Mouse (Mus musculus) forebrain, embryonic 11.5 days (tissue): ENCODE results near the gene Ormdl3. TPM values are rescaled to one million over a fixed set of nuclear protein-coding genes. Genes with fewer than 3 reads are reported as not detected.
A peak's percentile ranks its signal among the peaks of the same experiment; 100 is the strongest.
"Not testable (repeated sequence)": the region's sequence is repeated elsewhere in the genome, so short reads cannot be mapped to it uniquely, and the experiment has no call there.

Experiments
- ATAC-seq: fragments of 200-750 bp; cut with Nextera tagmentation; replicated peaks from 2 replicates; pipeline ENCODE4 v1.8.0; 2017; ENCODE audit warnings: moderate TSS enrichment; ENCODE audit not compliant: low FRiP score
- DNase-seq: peaks from one replicate; pipeline ENCODE4 v3.0.0-alpha.2; 2017; ENCODE audit warnings: low spot score
- H3K27ac ChIP-seq: fragments of 300-500 bp; sonication (generic); 2 replicates; pipeline ENCODE4 v1.5.1; 2014; ENCODE audit warnings: low read depth, low read length
- H3K27me3 ChIP-seq: fragments of 300-500 bp; sonication (generic); 2 replicates; pipeline ENCODE4 v1.6.1; 2014; ENCODE audit warnings: mild to moderate bottlenecking, low read length, mixed read lengths; ENCODE audit not compliant: control insufficient read depth, insufficient read depth
- H3K36me3 ChIP-seq: fragments of 300-500 bp; sonication (generic); 2 replicates; pipeline ENCODE4 v1.6.1; 2014; ENCODE audit warnings: mild to moderate bottlenecking, low read length, moderate library complexity, mixed read lengths; ENCODE audit not compliant: control insufficient read depth, insufficient read depth
- H3K4me1 ChIP-seq: fragments of 300-500 bp; sonication (generic); replicated peaks from 2 replicates; pipeline ENCODE4 v1.6.1; 2014; ENCODE audit warnings: low read length, mixed read lengths; ENCODE audit not compliant: control insufficient read depth, insufficient read depth
- H3K4me2 ChIP-seq: fragments of 300-500 bp; sonication (generic); 2 replicates; pipeline ENCODE4 v1.6.1; 2014; ENCODE audit warnings: low read depth, mild to moderate bottlenecking, low read length, moderate library complexity, mixed read lengths; ENCODE audit not compliant: severe bottlenecking
- H3K4me3 ChIP-seq: fragments of 300-500 bp; sonication (generic); 2 replicates; pipeline ENCODE4 v1.5.1; 2014; ENCODE audit warnings: low read depth, low read length
- H3K9ac ChIP-seq: fragments of 300-500 bp; sonication (generic); 2 replicates; pipeline ENCODE4 v1.6.1; 2014; ENCODE audit warnings: low read length
- H3K9me3 ChIP-seq: fragments of 300-500 bp; sonication (generic); 2 replicates; pipeline ENCODE4 v1.6.1; 2016; ENCODE audit warnings: low read length, mixed read lengths; ENCODE audit not compliant: control insufficient read depth
- WGBS: fragments of 180-500 bp; shearing (Covaris S2); extraction: QIAGEN DNeasy Blood & Tissue Kit; methylation state at CpG from one replicate; pipeline ENCODE4 v1.1.7; 2014; 5-methylcytosine and 5-hydroxymethylcytosine counted together
- polyA plus RNA-seq: library from polyadenylated mRNA; unstranded; fragments of >200 nt; fragmentation: Nextera tagmentation; extraction: Ambion mirVana; gene quantifications from 2 replicates; pipeline ENCODE4 v1.2.1, GENCODE M21; 2014

Gene Ormdl3
- polyA plus RNA-seq = 8.6 and 11.2 TPM in 2 replicates

- ATAC-seq = peak; percentile 91
- Histone ChIP-seq H3K4me2 (peak within 1 kb of the TSS; percentile 78), H3K27ac (peak within 1 kb of the TSS; percentile 70; the same call in 1 of the 2 replicates), H3K27me3 (no peaks in the 10 kb centered on the region), H3K4me3 (peak within 1 kb of the TSS; percentile 62), H3K36me3 (no peaks in the 10 kb centered on the region; the same call in 1 of the 2 replicates), H3K9ac (peak within 1 kb of the TSS; percentile 72), H3K9me3 (no peaks in the 10 kb centered on the region), H3K4me1 (peaks cover 20% of the 10 kb centered on the region)
- peak; percentile 100 for DNase-seq
- under 1% methylated on average over 49 of the region's 49 CpGs for WGBS
These were observed at the start of gene Ormdl3 for GRCm38 (mm10) chr11:98586892-98587563. TSS of gene Ormdl3 (minus strand) at chr11:98587368.

- DNase-seq = peak; percentile 54
- ATAC-seq = not testable (repeated sequence)
These were observed 48.3 kb upstream of the Ormdl3 start for GRCm38 (mm10) chr11:98635312-98635970.

GRCm38 (mm10) chr11:98630646-98631045 is 43.5 kb upstream of the Ormdl3 start:
- no peaks in the 10 kb centered on the region for H3K4me1 ChIP-seq
- H3K4me2 ChIP-seq = no peak overlapping the region
- ATAC-seq = no peak
- no peaks in the 10 kb centered on the region for H3K9me3 ChIP-seq
- no peak overlapping the region for H3K4me3 ChIP-seq
- no peak overlapping the region for H3K27ac ChIP-seq
- DNase-seq = no peak
- no peaks in the 10 kb centered on the region for H3K27me3 ChIP-seq
- H3K36me3 ChIP-seq = no peaks in the 10 kb centered on the region
- no peak overlapping the region for H3K9ac ChIP-seq
- WGBS = 89% methylated on average over 5 of the region's 5 CpGs

More at GRCm38 (mm10) chr11:98635312-98635970, 48.3 kb upstream of the Ormdl3 start:
- not testable (repeated sequence) for H3K36me3 ChIP-seq, H3K27me3 ChIP-seq, H3K9ac ChIP-seq, H3K27ac ChIP-seq, H3K4me1 ChIP-seq, H3K4me2 ChIP-seq, H3K4me3 ChIP-seq, H3K9me3 ChIP-seq
- WGBS = 36% methylated on average over 10 of the region's 10 CpGs

GRCm38 (mm10) chr11:98628706-98629105 is 41.5 kb upstream of the Ormdl3 start:
- no peaks in the 10 kb centered on the region for H3K4me1 ChIP-seq
- no peak for DNase-seq
- no peak overlapping the region for H3K27ac ChIP-seq
- H3K9me3 ChIP-seq = no peaks in the 10 kb centered on the region
- H3K27me3 ChIP-seq = no peaks in the 10 kb centered on the region
- no peak overlapping the region for H3K4me3 ChIP-seq
- 96% methylated on average over 3 of the region's 3 CpGs for WGBS
- no peaks in the 10 kb centered on the region for H3K36me3 ChIP-seq
- H3K9ac ChIP-seq = no peak overlapping the region
- no peak for ATAC-seq
- no peak overlapping the region for H3K4me2 ChIP-seq

GRCm38 (mm10) chr11:98625611-98626410 is 38.6 kb upstream of the Ormdl3 start, which contains the start of the genes Gm12355 and Gsdma3:
TSS of gene Gm12355 (minus strand) at chr11:98625661.
TSS of gene Gsdma3 (plus strand) at chr11:98626360.
- H3K9ac ChIP-seq = no peak within 1 kb of the TSS
- 88% methylated on average over 10 of the region's 10 CpGs for WGBS
- DNase-seq = no peak
- no peaks in the 10 kb centered on the region for H3K4me1 ChIP-seq
- ATAC-seq = no peak
- no peak within 1 kb of the TSS for H3K4me3 ChIP-seq
- no peak within 1 kb of the TSS for H3K27ac ChIP-seq
- H3K4me2 ChIP-seq = no peak within 1 kb of the TSS
- no peaks in the 10 kb centered on the region for H3K9me3 ChIP-seq
- no peaks in the 10 kb centered on the region for H3K27me3 ChIP-seq
- H3K36me3 ChIP-seq = no peaks in the 10 kb centered on the region

GRCm38 (mm10) chr11:98624381-98624780 is 37.2 kb upstream of the Ormdl3 start:
- 83% methylated on average over 2 of the region's 2 CpGs for WGBS
- not testable (repeated sequence) for H3K27me3 ChIP-seq, H3K9me3 ChIP-seq, H3K4me3 ChIP-seq, H3K27ac ChIP-seq, H3K4me2 ChIP-seq, ATAC-seq, H3K4me1 ChIP-seq, H3K9ac ChIP-seq, DNase-seq, H3K36me3 ChIP-seq

- not testable (repeated sequence) for H3K27ac ChIP-seq, H3K27me3 ChIP-seq, ATAC-seq, H3K9ac ChIP-seq, H3K9me3 ChIP-seq, H3K4me2 ChIP-seq, DNase-seq, H3K4me1 ChIP-seq, H3K4me3 ChIP-seq, H3K36me3 ChIP-seq
- WGBS = 82% methylated on average over 6 of the region's 6 CpGs
These were observed 36.8 kb upstream of the Ormdl3 start for GRCm38 (mm10) chr11:98623981-98624380.

GRCm38 (mm10) chr11:98620791-98621190 is 33.6 kb upstream of the Ormdl3 start:
- 95% methylated on average over 13 of the region's 13 CpGs for WGBS
- no peak overlapping the region for H3K9ac ChIP-seq
- H3K27ac ChIP-seq = no peak overlapping the region
- H3K4me3 ChIP-seq = no peak overlapping the region
- no peaks in the 10 kb centered on the region for H3K4me1 ChIP-seq
- no peaks in the 10 kb centered on the region for H3K36me3 ChIP-seq
- ATAC-seq (no peak), DNase-seq (no peak)
- no peaks in the 10 kb centered on the region for H3K27me3 ChIP-seq
- no peak overlapping the region for H3K4me2 ChIP-seq
- no peaks in the 10 kb centered on the region for H3K9me3 ChIP-seq
